Mouse (Mus musculus): ENCODE results near the gene Tceal7.

DNA sequence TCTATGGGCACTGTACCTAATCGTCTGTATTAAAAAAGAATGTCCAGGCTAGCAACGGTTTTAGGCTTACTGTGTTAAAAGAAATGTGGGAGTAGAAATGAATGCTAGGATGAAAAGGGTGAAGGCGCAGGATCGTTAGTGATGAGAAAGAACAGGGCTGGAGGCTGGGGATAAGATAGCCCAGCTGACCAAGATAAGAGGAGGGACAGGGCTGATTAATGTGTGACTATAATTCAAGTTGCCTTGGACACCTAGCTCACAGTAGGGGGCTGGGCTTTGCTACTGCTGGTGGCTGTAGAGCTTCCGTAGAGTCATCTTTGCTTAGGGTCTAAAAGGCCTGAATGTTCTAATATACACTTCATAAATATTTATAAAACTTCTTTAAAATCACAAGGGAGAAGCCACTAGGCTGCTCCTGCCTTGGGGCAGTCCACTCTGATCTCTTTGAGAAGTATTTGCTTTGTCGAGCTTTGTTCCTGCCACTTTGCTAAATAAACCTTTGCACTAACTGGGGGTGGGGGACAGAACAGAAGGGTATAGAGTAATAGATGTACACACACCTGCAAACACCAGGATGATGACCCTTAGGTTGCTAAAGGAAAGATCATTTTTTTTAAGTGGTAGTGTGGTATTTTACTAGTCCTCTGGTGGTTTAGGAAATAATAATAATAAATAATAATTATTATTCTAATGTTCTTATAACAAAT is 37.6 kb downstream of the Tceal7 start:
- TF ChIP-seq POLR2A (IDR thresholded peaks at IDR 0.05; ENCODE audit: control insufficient read depth, low read depth, low read length) = no peak
- TF ChIP-seq CTCF (IDR thresholded peaks at IDR 0.05; ENCODE audit: control insufficient read depth, insufficient read depth, insufficient replicate concordance, low read depth, low read length) = no peak

Data from testis, adult 2 months (tissue).